Mouse (Mus musculus) stomach, embryonic 14.5 days (tissue): ENCODE results near the gene Cd63. TPM values are rescaled to one million over a fixed set of nuclear protein-coding genes. Genes with fewer than 3 reads are reported as not detected.

Experiments used
- ATAC-seq: fragments of 200-750 bp; cut with Nextera tagmentation; 2 replicates; pipeline ENCODE4 v1.8.0; 2017; ENCODE audit warnings: low read depth, moderate TSS enrichment; ENCODE audit not compliant: insufficient number of reproducible peaks, insufficient read depth, low FRiP score
- H3K27ac ChIP-seq: fragments of 300-500 bp; sonication (generic); 2 replicates; pipeline ENCODE4 v1.5.1; 2014; ENCODE audit warnings: mild to moderate bottlenecking, low read length, moderate library complexity, mixed read lengths
- H3K27me3 ChIP-seq: fragments of 300-500 bp; sonication (generic); 2 replicates; pipeline ENCODE4 v1.6.1; 2014; ENCODE audit warnings: low read length, control low read depth, mixed read lengths; ENCODE audit not compliant: control insufficient read depth, insufficient read depth
- H3K36me3 ChIP-seq: fragments of 300-500 bp; sonication (generic); 2 replicates; pipeline ENCODE4 v1.6.1; 2014; ENCODE audit warnings: mild to moderate bottlenecking, control low read depth, low read length, moderate library complexity, mixed read lengths; ENCODE audit not compliant: control insufficient read depth, insufficient read depth
- H3K4me1 ChIP-seq: fragments of 300-500 bp; sonication (generic); 2 replicates; pipeline ENCODE4 v1.6.1; 2014; ENCODE audit warnings: low read length, control low read depth, mixed read lengths; ENCODE audit not compliant: control insufficient read depth, insufficient read depth
- H3K4me2 ChIP-seq: fragments of 300-500 bp; sonication (generic); replicated peaks from 2 replicates; pipeline ENCODE4 v1.6.1; 2014; ENCODE audit warnings: low read depth, low read length, control low read depth
- H3K4me3 ChIP-seq: fragments of 300-500 bp; sonication (generic); 2 replicates; pipeline ENCODE4 v1.5.1; 2014; ENCODE audit warnings: low read depth, low read length, control low read depth
- H3K9ac ChIP-seq: fragments of 300-500 bp; sonication (generic); replicated peaks from 2 replicates; pipeline ENCODE4 v1.6.1; 2014; ENCODE audit warnings: low read depth, mild to moderate bottlenecking, control low read depth, low read length, moderate library complexity, mixed read lengths
- H3K9me3 ChIP-seq: fragments of 300-500 bp; sonication (generic); 2 replicates; pipeline ENCODE4 v1.6.1; 2016; ENCODE audit warnings: low read depth, low read length, control low read depth; ENCODE audit not compliant: control insufficient read depth
- whole genome bisulfite sequencing: fragments of 180-500 bp; shearing (Covaris S2); extraction: QIAGEN DNeasy Blood & Tissue Kit; methylation state at CpG from one replicate; pipeline ENCODE4 v1.1.7; 2014; 5-methylcytosine and 5-hydroxymethylcytosine counted together
- polyA plus RNA-seq: library from polyadenylated mRNA; unstranded; fragments of >200 nt; fragmentation: Nextera tagmentation; extraction: Ambion mirVana; gene quantifications from 2 replicates; pipeline ENCODE4 v1.2.1, GENCODE M21; 2014

The Cd63 gene
- polyA plus RNA-seq, 1 experiment from 2014 or later = 664 TPM

GRCm38 (mm10) chr10:128918246-128918645, 17.5 kb downstream of the Cd63 start:
- Histone ChIP-seq H3K27ac (0 out of 2 replicates have a peak overlapping the region, but pooled peaks have one; percentile 12), H3K36me3 (peaks cover 25% of the 10 kb centered on the region), H3K27me3 (no peaks in the 10 kb centered on the region), H3K9me3 (no peaks in the 10 kb centered on the region), H3K9ac (no peak overlapping the region), H3K4me2 (no peak overlapping the region), H3K4me1 (peaks cover 32% of the 10 kb centered on the region), H3K4me3 (no peak overlapping the region)
- 75% methylated on average over 7 of the region's 7 CpGs for WGBS
- no peak for ATAC-seq

- H3K36me3 ChIP-seq = peaks cover 17% of the 10 kb centered on the region
- no peak for ATAC-seq
- H3K4me2 ChIP-seq = no peak overlapping the region
- no peaks in the 10 kb centered on the region for H3K27me3 ChIP-seq
- 20% methylated on average over 6 of the region's 6 CpGs for WGBS
- H3K4me3 ChIP-seq = no peak overlapping the region
- peak overlapping the region; percentile 66; the same call in 1 of the 2 replicates for H3K27ac ChIP-seq
- H3K9ac ChIP-seq = no peak overlapping the region
- H3K4me1 ChIP-seq = peaks cover 32% of the 10 kb centered on the region
- H3K9me3 ChIP-seq = no peaks in the 10 kb centered on the region
Observed at GRCm38 (mm10) chr10:128919203-128919631, 18.4 kb downstream of the Cd63 start.

- Histone ChIP-seq H3K4me3 (no peak overlapping the region), H3K36me3 (peaks cover 15% of the 10 kb centered on the region), H3K9ac (no peak overlapping the region), H3K9me3 (no peaks in the 10 kb centered on the region), H3K27ac (peak overlapping the region; percentile 66; the same call in 1 of the 2 replicates), H3K4me2 (no peak overlapping the region), H3K4me1 (peaks cover 32% of the 10 kb centered on the region), H3K27me3 (no peaks in the 10 kb centered on the region)
- 78% methylated on average over 7 of the region's 7 CpGs for WGBS
- no peak for ATAC-seq
Observed at GRCm38 (mm10) chr10:128919966-128920365, 19.2 kb downstream of the Cd63 start.

- Histone ChIP-seq H3K27ac (peak overlapping the region; percentile 39; the same call in 1 of the 2 replicates), H3K4me2 (0 out of 2 replicates have a peak overlapping the region, but pooled peaks have one; percentile 67), H3K4me1 (peaks cover 32% of the 10 kb centered on the region)
Observed at GRCm38 (mm10) chr10:128920736-128921161, 20.0 kb downstream of the Cd63 start.

GRCm38 (mm10) chr10:128921251-128921650, 20.5 kb downstream of the Cd63 start:
- peaks cover 32% of the 10 kb centered on the region for H3K4me1 ChIP-seq
- H3K9ac ChIP-seq = no peak overlapping the region
- no peak for ATAC-seq
- peak overlapping the region; percentile 33; the same call in 1 of the 2 replicates for H3K27ac ChIP-seq
- H3K9me3 ChIP-seq = no peaks in the 10 kb centered on the region
- H3K27me3 ChIP-seq = no peaks in the 10 kb centered on the region
- peaks cover 13% of the 10 kb centered on the region for H3K36me3 ChIP-seq
- H3K4me2 ChIP-seq = peak overlapping the region; percentile 67; the same call in 1 of the 2 replicates
- no peak overlapping the region for H3K4me3 ChIP-seq
- WGBS = 56% methylated on average over 1 of the region's 1 CpGs

More at GRCm38 (mm10) chr10:128920736-128921161, 20.0 kb downstream of the Cd63 start:
- H3K9ac ChIP-seq = no peak overlapping the region
- ATAC-seq = no peak
- no peaks in the 10 kb centered on the region for H3K27me3 ChIP-seq
- H3K36me3 ChIP-seq = peaks cover 13% of the 10 kb centered on the region
- 62% methylated on average over 3 of the region's 3 CpGs for WGBS
- no peak overlapping the region for H3K4me3 ChIP-seq
- H3K9me3 ChIP-seq = no peaks in the 10 kb centered on the region

- no peak for ATAC-seq
- no peak overlapping the region for H3K9ac ChIP-seq
- no peak overlapping the region for H3K27ac ChIP-seq
- 68% methylated on average over 16 of the region's 16 CpGs for WGBS
- peak overlapping the region; percentile 72 for H3K4me3 ChIP-seq
- H3K27me3 ChIP-seq = no peaks in the 10 kb centered on the region
- H3K36me3 ChIP-seq = peaks cover 6% of the 10 kb centered on the region
- H3K4me2 ChIP-seq = peak overlapping the region; percentile 67
- no peaks in the 10 kb centered on the region for H3K9me3 ChIP-seq
- peaks cover 32% of the 10 kb centered on the region for H3K4me1 ChIP-seq
Observed at GRCm38 (mm10) chr10:128921883-128922821, 21.4 kb downstream of the Cd63 start.

- H3K27ac ChIP-seq = peak within 1 kb of the TSS; percentile 86
- 12% methylated on average over 1 of the region's 1 CpGs for WGBS
- no peaks in the 10 kb centered on the region for H3K9me3 ChIP-seq
- peaks cover 32% of the 10 kb centered on the region for H3K4me1 ChIP-seq
- no peak for ATAC-seq
- peaks cover 2% of the 10 kb centered on the region for H3K36me3 ChIP-seq
- peak within 1 kb of the TSS; percentile 66 for H3K9ac ChIP-seq
- H3K4me3 ChIP-seq = peak within 1 kb of the TSS; percentile 72
- H3K4me2 ChIP-seq = peak within 1 kb of the TSS; percentile 67
- H3K27me3 ChIP-seq = no peaks in the 10 kb centered on the region
Observed at GRCm38 (mm10) chr10:128922822-128923012, 21.9 kb downstream of the Cd63 start, which contains the start of gene Rdh5. Gene Rdh5, minus strand, starts transcription at chr10:128922888.

GRCm38 (mm10) chr10:128923013-128923691, 22.4 kb downstream of the Cd63 start:
- Histone ChIP-seq H3K9me3 (no peaks in the 10 kb centered on the region), H3K4me3 (peak overlapping the region; percentile 72), H3K4me1 (peaks cover 32% of the 10 kb centered on the region), H3K27me3 (no peaks in the 10 kb centered on the region), H3K9ac (peak overlapping the region; percentile 66), H3K27ac (peak overlapping the region; percentile 86), H3K36me3 (no peaks in the 10 kb centered on the region; the same call in 1 of the 2 replicates), H3K4me2 (peak overlapping the region; percentile 67)
- ATAC-seq = peak; percentile 94
- whole genome bisulfite sequencing = under 1% methylated on average over 42 of the region's 42 CpGs
